Mouse (Mus musculus) WW6 (cell line): ENCODE data around the gene 9130213A22Rik.
A peak's percentile ranks its signal among the peaks of the same experiment; 100 is the strongest.

Experiments used
- DNase-seq: peaks from one replicate; pipeline ENCODE4 v3.0.0-alpha.2; 2013; ENCODE audit warnings: low read depth, low spot score

The 9130213A22Rik gene

GRCm38 (mm10) chr11:69122336-69122951 is at the start of gene 9130213A22Rik:
TSS of gene 9130213A22Rik (minus strand) at chr11:69122589.
- DNase-seq: peak; percentile 81

- peak; percentile 31 for DNase-seq
These were observed 49.2 kb upstream of the 9130213A22Rik start for GRCm38 (mm10) chr11:69171626-69172025.

GRCm38 (mm10) chr11:69169313-69169712 is 46.9 kb upstream of the 9130213A22Rik start:
- no peak for DNase-seq

GRCm38 (mm10) chr11:69156800-69157199 is 34.4 kb upstream of the 9130213A22Rik start, which contains the start of gene Alox12b:
TSS of gene Alox12b (plus strand) at chr11:69156989.
- no peak for DNase-seq

- no peak for DNase-seq
These were observed 33.0 kb upstream of the 9130213A22Rik start for GRCm38 (mm10) chr11:69155351-69155750.

- DNase-seq: no peak
These were observed 31.4 kb upstream of the 9130213A22Rik start for GRCm38 (mm10) chr11:69153831-69154230.

GRCm38 (mm10) chr11:69151004-69151403 is 28.6 kb upstream of the 9130213A22Rik start:
- no peak for DNase-seq

- DNase-seq: peak; percentile 57
These were observed 28.1 kb upstream of the 9130213A22Rik start for GRCm38 (mm10) chr11:69150444-69150843.

- no peak for DNase-seq
These were observed 27.3 kb upstream of the 9130213A22Rik start for GRCm38 (mm10) chr11:69149728-69150127.

GRCm38 (mm10) chr11:69148451-69148960 is 26.1 kb upstream of the 9130213A22Rik start:
- no peak for DNase-seq

GRCm38 (mm10) chr11:69147546-69147945 is 25.2 kb upstream of the 9130213A22Rik start:
- DNase-seq: no peak

GRCm38 (mm10) chr11:69135361-69135760 is 13.0 kb upstream of the 9130213A22Rik start:
- DNase-seq: no peak

- no peak for DNase-seq
These were observed 12.2 kb upstream of the 9130213A22Rik start for GRCm38 (mm10) chr11:69134622-69134968.

GRCm38 (mm10) chr11:69133923-69134621 is 11.7 kb upstream of the 9130213A22Rik start:
- DNase-seq: peak; percentile 90

- DNase-seq: no peak
These were observed 11.2 kb upstream of the 9130213A22Rik start for GRCm38 (mm10) chr11:69133566-69133922.

GRCm38 (mm10) chr11:69128426-69129122 is 6.2 kb upstream of the 9130213A22Rik start:
- no peak for DNase-seq

- no peak for DNase-seq
These were observed 4.3 kb upstream of the 9130213A22Rik start for GRCm38 (mm10) chr11:69126706-69127095.

- DNase-seq: no peak
These were observed 3.7 kb upstream of the 9130213A22Rik start for GRCm38 (mm10) chr11:69125919-69126705.

- no peak for DNase-seq
These were observed 3.3 kb upstream of the 9130213A22Rik start, which contains the start of gene Aloxe3 for GRCm38 (mm10) chr11:69125852-69125918. TSS of gene Aloxe3 (plus strand) at chr11:69125896.

GRCm38 (mm10) chr11:69125041-69125851 is 2.9 kb upstream of the 9130213A22Rik start:
- DNase-seq: peak; percentile 89

- DNase-seq: peak; percentile 61
These were observed 2.1 kb upstream of the 9130213A22Rik start for GRCm38 (mm10) chr11:69124498-69124847.
